Mouse (Mus musculus) frontal cortex, adult 2 months (tissue): Measurements from ENCODE around the gene Prdm11. TPM values are rescaled to one million over a fixed set of nuclear protein-coding genes. Genes with fewer than 3 reads are reported as not detected.
A peak's percentile ranks its signal among the peaks of the same experiment; 100 is the strongest.

Experiments used
- DNase-seq, 2 experiments: peaks; one replicate each; pipeline ENCODE4 v3.0.0; 2022; ENCODE audit warnings: low spot score in 1 of 2; ENCODE audit errors: extremely low spot score in 1 of 2
- polyA plus RNA-seq: library from polyadenylated mRNA; depleted of rRNA; stranded (reverse); fragments of >200 nt; gene quantifications from 2 replicates; pipeline ENCODE4 v1.2.3, GENCODE M21; 2012

Gene Prdm11
- polyA plus RNA-seq, 1 experiment = 7.9 TPM

DNA sequence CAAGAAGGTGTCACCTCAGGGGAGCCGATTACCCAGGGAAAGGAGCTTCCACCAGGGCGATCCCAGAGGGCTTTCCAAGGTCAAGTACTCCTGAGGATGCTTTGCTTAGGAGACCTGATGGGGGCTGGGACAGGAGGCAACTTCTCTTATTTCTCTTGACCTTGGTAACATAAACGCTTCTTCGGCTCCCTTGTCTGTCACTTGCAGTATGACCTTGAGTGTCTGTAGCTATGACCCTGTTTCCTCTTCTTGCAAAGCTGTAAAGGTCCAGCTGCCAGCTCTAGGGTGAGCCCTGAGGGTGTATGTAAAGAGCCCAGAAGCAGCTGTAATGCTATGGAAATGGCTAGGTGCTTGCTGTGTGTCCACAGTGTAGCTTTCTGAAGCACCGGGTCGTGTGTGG is 1.1 kb upstream of the Prdm11 start:
- DNase-seq = no peak

- no peak for DNase-seq
Measured at GRCm38 (mm10) chr2:93046509-93046835, 505 bp upstream of the Prdm11 start.

DNA sequence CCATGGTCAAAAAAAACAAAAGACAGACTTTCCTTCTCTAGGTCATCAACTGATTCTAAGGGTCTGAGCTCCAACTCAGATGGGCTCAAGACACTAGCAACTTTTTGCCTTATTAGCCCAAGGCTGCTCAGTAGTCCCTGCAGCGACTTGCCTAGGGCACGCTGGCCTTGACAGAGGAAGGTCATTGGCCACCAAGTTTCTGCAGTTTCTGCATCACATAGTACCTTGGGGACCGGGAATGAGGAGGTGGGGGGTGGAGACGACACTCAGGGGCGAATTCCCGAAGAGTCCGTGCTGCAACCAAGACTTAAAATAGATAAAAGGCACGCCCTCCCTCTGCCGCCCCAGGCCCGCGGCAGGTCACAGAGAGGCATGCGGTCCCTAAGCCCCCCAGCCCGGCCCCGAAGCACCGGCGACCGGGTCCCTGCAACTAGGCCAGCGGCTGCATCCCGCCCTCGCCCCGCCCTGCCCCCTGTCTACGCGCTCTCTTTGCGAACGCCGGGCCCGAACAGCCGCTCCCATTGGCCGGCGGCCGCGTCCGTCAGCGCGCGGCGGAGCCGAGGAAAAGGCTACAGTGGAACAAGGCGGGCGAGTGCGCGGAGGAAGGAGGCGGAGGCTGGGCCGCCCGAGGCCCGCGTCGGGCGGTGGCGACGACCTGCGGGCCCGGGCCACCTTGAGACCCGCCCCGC is 694 bp downstream of the Prdm11 start:
- peak; percentile 85 to 95 for DNase-seq

DNA sequence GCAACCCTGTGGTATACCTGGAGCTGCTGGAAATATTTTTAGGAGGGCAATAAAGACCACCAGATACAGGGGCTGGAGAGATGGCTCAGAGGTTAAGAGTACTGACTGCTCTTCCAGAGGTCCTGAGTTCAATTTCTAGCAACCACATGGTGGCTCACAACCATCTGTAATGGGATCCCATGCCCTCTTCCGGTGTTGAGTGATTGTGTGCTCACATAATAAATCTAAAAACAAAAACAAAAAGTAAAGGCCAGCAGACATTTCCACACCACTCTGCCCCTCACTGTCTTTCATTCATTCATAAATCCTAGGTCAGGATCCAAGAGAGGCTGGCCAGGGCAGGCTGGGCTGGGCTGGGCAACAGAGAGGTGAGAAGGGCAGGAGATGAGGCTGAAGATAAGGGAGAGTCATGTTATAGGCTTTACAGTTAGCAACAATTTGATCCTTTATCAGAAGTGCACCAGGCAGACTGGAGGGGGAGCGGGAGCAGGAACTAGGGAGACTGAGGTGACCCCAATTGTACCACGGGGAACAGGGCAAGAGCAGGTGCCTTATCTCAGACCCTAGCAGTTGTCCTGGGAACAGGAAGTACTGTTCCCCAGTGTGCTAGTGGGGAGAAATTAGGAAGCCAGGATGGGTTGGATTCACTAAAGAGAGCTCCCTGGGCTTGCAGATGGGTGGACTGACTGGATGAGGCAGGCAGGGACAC is 2.4 kb downstream of the Prdm11 start:
- no peak for DNase-seq

GRCm38 (mm10) chr2:93041470-93041869 is 4.5 kb downstream of the Prdm11 start:
- no peak for DNase-seq

GRCm38 (mm10) chr2:93040841-93041240 is 5.1 kb downstream of the Prdm11 start:
- no peak for DNase-seq

DNA sequence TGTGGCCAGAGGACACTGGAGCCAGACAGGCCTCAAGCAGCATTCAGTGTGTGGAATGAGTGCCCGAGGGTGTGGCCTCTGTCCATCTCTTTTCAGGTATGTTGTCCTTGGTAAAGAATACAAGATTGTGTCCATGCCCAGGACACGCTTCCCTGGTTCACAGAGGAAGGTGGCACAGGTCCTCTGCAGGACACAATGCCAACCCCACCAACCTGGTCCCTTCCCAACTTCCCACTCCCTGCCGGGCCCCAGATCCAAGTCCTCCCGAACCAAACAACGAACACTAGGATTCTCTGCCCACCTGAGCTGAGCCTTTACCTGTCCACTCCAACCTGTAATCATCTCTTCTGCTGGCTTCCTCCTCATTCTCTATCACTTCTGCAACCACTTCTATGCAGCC is 6.3 kb downstream of the Prdm11 start:
- DNase-seq = no peak

- DNase-seq = no peak
Measured at GRCm38 (mm10) chr2:93039043-93039442, 6.9 kb downstream of the Prdm11 start.

DNA sequence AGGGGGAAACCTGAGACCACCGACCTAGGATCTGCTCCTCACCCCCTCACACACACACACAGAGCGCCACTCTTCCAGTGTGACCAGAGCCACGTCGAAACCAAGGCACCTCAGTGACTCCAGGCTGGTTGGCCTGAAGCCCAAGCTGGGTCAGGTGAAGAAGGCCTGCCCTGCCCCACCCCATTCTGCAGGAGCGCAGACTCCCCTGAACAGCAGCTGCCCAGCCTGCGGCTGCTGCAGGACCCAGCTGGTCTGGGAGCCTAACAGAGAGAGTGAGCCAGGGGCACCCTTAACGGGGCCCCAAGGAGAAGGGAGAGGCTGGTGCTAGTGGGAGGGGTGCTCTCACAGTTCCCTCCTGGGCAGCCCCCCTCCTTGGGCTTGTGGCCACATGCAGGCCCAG is 10.3 kb downstream of the Prdm11 start:
- no peak for DNase-seq

DNA sequence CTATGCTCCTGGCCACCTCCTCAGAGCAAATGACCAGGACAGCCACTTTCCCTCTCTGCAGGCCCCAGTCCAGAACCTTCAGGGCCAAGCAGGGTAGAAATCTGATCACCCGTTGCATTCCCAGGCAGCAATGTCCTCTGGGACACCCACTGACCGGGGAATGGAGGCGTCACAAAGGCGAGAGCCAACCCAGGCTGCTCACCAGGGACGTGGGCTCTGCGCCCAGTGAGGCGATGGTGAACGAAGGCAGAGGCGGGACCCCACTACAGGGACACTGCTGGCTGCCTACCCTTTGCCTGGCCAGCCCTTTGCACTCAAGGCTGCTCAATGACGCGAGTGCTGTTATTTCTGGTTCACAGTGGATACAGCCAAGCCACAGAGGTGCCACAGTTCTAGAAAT is 13.3 kb downstream of the Prdm11 start:
- no peak for DNase-seq

GRCm38 (mm10) chr2:93032049-93032448 is 13.9 kb downstream of the Prdm11 start:
- DNase-seq = no peak

DNA sequence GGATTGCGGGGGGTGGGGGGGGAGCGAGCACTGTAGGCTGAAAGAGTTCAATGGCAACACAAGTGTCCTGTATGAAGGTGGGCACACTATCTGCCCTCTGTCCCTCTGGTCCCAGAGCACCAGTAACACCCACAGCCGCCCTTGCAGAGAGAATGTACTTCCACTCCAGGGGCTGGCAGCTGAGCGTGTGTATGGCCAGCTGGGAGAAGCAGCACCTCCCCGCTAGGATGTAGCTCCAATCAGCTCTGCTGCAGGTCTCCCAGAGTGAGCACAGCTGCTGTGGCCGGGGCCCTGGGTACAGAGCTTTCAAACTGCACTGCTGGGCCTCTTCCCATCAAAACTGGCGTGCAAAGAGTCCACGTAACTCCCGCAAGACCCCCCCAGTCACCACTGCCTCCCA is 14.9 kb downstream of the Prdm11 start:
- DNase-seq = no peak

- DNase-seq = no peak
Measured at GRCm38 (mm10) chr2:93030101-93030500, 15.9 kb downstream of the Prdm11 start.

- no peak for DNase-seq
Measured at GRCm38 (mm10) chr2:93029267-93030060, 16.5 kb downstream of the Prdm11 start.

DNA sequence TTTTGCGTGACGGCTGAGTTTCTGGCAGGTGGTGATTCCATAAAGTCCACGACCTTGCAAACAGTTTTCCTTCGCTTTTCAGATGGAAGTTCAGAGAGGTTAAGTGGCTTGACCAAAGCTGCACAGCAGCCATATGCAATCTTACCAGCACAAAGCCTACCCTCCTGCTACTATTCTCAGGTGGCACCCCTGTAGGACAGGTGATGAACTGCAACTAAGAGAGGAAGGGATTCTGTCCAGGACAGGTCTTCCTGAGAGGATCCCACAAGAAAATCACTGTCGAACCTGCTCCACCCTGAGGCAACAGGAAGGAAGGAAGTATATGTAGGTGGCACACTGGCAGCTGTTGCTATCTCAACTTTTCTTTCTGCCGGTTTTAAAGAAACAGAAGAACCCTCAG is 17.1 kb downstream of the Prdm11 start:
- DNase-seq = no peak

- DNase-seq = no peak
Measured at GRCm38 (mm10) chr2:93027713-93028112, 18.3 kb downstream of the Prdm11 start.

- DNase-seq = no peak
Measured at GRCm38 (mm10) chr2:93024431-93024830, 21.5 kb downstream of the Prdm11 start.

DNA sequence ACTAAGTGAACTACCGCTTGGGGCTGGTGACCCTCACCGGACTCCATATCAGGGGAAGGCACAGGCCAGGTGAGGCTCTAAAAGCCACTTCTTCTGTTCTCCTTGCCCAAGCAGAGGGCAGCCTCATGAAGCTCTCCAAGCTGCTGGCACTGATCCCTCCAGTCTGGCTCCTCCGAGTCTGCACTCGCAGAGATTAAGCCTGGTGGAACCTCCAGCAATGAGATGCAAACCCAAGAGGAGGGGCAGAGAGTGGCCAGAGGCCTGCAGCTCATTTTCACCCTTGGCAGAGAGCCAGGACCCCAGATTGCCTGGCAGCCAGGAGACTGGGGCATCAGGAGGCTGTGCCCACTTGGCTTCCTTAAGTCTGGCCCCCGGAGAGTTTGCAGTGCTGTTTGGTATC is 27.1 kb downstream of the Prdm11 start:
- no peak for DNase-seq

DNA sequence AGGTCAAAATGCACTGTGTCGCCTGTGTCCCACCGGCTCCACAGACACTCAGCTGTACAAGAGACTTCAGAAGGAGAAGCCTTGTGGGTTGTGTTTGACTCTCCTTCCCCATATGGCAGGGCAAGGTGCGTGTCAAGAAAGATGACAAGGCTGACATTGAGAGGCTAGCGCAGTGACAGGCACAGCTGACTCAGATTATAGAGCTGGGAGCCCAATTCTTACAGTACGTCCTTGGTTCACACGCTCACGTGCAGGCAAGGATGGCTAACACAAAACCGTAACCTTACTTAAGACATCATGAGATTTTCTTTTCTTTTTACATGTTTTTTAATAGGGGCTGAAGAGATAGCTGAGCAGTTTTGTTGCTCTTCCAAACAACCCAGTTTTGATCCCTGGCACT is 28.8 kb downstream of the Prdm11 start:
- DNase-seq = no peak

DNA sequence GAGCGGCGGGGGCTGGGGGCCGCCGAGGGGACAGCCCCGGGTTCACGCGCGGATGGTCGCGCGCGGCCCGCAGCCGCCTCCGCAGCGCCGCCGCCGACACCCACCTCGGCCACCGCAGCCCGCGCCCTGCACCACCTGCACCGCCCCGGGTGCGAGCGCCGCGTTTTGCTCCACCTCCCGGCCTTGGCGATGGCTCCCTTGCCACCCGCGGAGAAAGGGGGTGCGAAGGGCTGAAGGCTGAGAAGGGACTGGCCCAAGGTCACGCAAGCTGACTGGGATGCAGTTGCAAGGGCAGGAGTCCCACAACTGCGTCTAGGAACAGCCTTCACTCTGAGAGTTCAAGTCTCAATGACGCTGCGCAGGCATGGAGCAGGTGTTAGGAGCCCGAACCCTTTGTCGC is 30.9 kb downstream of the Prdm11 start:
- DNase-seq = peak in 1 of 2 experiments; percentile 18

DNA sequence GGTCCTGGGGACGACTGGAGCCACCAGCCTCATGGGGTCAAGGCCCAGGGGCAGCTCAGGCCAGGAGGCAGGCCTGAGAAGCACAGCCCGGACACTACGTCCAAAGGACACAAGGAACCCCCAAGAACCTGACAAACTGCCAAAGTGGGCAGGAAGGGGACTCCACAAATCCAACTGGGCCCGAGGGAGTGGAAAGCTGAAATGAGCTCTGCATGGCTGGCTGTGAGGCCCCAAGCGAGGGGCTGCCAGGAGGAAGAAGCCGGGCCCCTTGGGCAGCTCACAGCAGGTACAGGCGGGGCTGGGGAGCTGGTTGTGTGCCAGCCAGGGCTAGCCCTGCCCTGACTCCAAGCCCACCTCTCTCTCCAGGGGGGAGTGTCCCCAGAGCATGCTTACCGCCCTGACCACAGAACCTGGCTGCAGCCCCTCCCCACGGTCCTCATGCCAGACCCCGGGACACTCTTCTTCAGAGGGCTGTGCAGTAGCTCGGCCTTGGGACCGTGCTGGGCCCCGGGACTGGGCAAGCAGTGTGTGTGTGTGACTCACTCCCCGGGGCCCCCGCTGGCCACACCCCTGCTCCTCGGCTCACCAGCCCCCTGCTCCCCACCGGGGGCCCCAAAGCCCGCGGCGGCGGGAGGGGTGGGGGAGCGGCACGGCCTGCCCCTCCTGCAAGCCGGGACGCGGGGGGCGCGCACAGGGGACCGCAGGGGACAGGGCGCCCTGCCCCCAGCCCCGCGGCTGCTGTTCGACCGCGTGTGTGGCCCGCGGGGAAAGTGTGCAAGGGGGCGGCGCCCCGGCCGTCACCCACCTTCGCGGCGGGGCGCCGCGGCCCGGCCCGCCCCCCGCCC is 31.7 kb downstream of the Prdm11 start:
- DNase-seq = no peak
